Mouse (Mus musculus) liver, embryonic 14.5 days (tissue): Measurements from ENCODE around the gene Gadl1. TPM values are rescaled to one million over a fixed set of nuclear protein-coding genes. Genes with fewer than 3 reads are reported as not detected.
A peak's percentile ranks its signal among the peaks of the same experiment; 100 is the strongest.

Experiments
- ATAC-seq: fragments of 200-750 bp; cut with Nextera tagmentation; 2 replicates; pipeline ENCODE4 v1.8.0; 2017; ENCODE audit warnings: moderate number of reproducible peaks, mild to moderate bottlenecking, moderate library complexity; ENCODE audit not compliant: insufficient read depth
- DNase-seq, 3 experiments: peaks; one replicate each; pipeline ENCODE4 v3.0.0-alpha.2; 2012 to 2013; ENCODE audit warnings: low read depth in 3 of 3, low spot score in 3 of 3
- H3K27ac ChIP-seq: fragments of 300-500 bp; sonication (generic); 2 replicates; pipeline ENCODE4 v1.5.1; 2014; ENCODE audit warnings: moderate library complexity, mild to moderate bottlenecking, control low read depth, inconsistent platforms
- H3K27me3 ChIP-seq: fragments of 300-500 bp; sonication (generic); 2 replicates; pipeline ENCODE4 v1.6.1; 2014; ENCODE audit warnings: mild to moderate bottlenecking, low read length, moderate library complexity; ENCODE audit not compliant: control insufficient read depth, insufficient read depth
- H3K36me3 ChIP-seq: fragments of 300-500 bp; sonication (generic); replicated peaks from 2 replicates; pipeline ENCODE4 v1.6.1; 2014; ENCODE audit warnings: low read depth; ENCODE audit not compliant: control insufficient read depth, insufficient read depth
- H3K4me1 ChIP-seq, 2 experiments: fragments of 200-500 bp in 1 of 2; fragments of 300-500 bp in 1 of 2; sonication (generic) in 1 of 2; replicated peaks; 2 replicates each; pipeline ENCODE4 v1.6.1; 2012 to 2014; ENCODE audit warnings: antibody characterized with exemption in 1 of 2, inconsistent platforms in 1 of 2, low read length in 1 of 2; ENCODE audit not compliant: control insufficient read depth in 2 of 2, insufficient read depth in 2 of 2
- H3K4me2 ChIP-seq: fragments of 300-500 bp; sonication (generic); 2 replicates; pipeline ENCODE4 v1.6.1; 2014; ENCODE audit warnings: low read depth, mild to moderate bottlenecking, control low read depth, moderate library complexity
- H3K4me3 ChIP-seq, 2 experiments: fragments of 200-500 bp in 1 of 2; fragments of 300-500 bp in 1 of 2; sonication (generic) in 1 of 2; 2 replicates each; pipeline ENCODE4 v1.5.1; 2012 to 2014; ENCODE audit warnings: low read depth in 2 of 2, low read length in 2 of 2, mild to moderate bottlenecking in 2 of 2, control low read depth in 1 of 2, inconsistent platforms in 1 of 2, moderate library complexity in 1 of 2; ENCODE audit not compliant: insufficient read depth in 1 of 2
- H3K9ac ChIP-seq: fragments of 300-500 bp; sonication (generic); replicated peaks from 2 replicates; pipeline ENCODE4 v1.6.1; 2014; ENCODE audit warnings: mild to moderate bottlenecking, control low read depth, moderate library complexity
- H3K9me3 ChIP-seq: fragments of 300-500 bp; sonication (generic); 2 replicates; pipeline ENCODE4 v1.6.1; 2016; ENCODE audit warnings: low read length, mixed read lengths; ENCODE audit not compliant: control insufficient read depth
- CTCF ChIP-seq: IDR thresholded peaks from 2 replicates; pipeline ENCODE4 v1.5.1; 2016; ENCODE audit warnings: antibody characterized with exemption, low read depth, control low read depth
- EP300 ChIP-seq: IDR thresholded peaks from 2 replicates; pipeline ENCODE4 v1.6.1; 2016; ENCODE audit warnings: antibody characterized with exemption, low read depth
- WGBS: fragments of 180-500 bp; shearing (Covaris S2); extraction: QIAGEN DNeasy Blood & Tissue Kit; methylation state at CpG from one replicate; pipeline ENCODE4 v1.1.7; 2014; ENCODE audit not compliant: insufficient replicate concordance; 5-methylcytosine and 5-hydroxymethylcytosine counted together
- polyA plus RNA-seq, 2 experiments: library from polyadenylated mRNA; depleted of rRNA in 1 of 2; stranded (reverse) in 1 of 2; unstranded in 1 of 2; fragments of >200 nt; fragmentation: Nextera tagmentation in 1 of 2; extraction: Ambion mirVana in 1 of 2; gene quantifications; 2 replicates each; pipeline versions ENCODE4 v1.2.1 to v1.2.3; 2012 to 2014

Gene Gadl1
- polyA plus RNA-seq (2012; rRNA removed): not detected in 2 replicates
- 0.23 and 0.38 TPM in 2 replicates for polyA plus RNA-seq (2014; fragmentation: Nextera tagmentation; extraction: Ambion mirVana)

- DNase-seq (no peak), ATAC-seq (no peak)
- Histone ChIP-seq H3K9me3 (no peaks in the 10 kb centered on the region), H3K36me3 (no peaks in the 10 kb centered on the region), H3K27ac (no peak within 1 kb of the TSS), H3K9ac (no peak within 1 kb of the TSS), H3K27me3 (no peaks in the 10 kb centered on the region), H3K4me3 (no peak within 1 kb of the TSS), H3K4me1 (no peaks in the 10 kb centered on the region), H3K4me2 (no peak within 1 kb of the TSS)
- no peak for TF ChIP-seq EP300
- no peak for TF ChIP-seq CTCF
- 70% methylated on average over 9 of the region's 9 CpGs for WGBS
These were observed at the start of gene Gadl1 for GRCm38 (mm10) chr9:115909155-115909554. TSS of gene Gadl1 (plus strand) at chr9:115909455.

- H3K36me3 ChIP-seq: no peaks in the 10 kb centered on the region
- DNase-seq: peak; percentile 19 to 47 (median 23)
- H3K4me1 ChIP-seq: no peaks in the 10 kb centered on the region
- H3K9ac ChIP-seq: no peak overlapping the region
- no peak overlapping the region for H3K4me2 ChIP-seq
- peak; percentile 83 for ATAC-seq
- no peak overlapping the region for H3K4me3 ChIP-seq
- H3K9me3 ChIP-seq: no peaks in the 10 kb centered on the region
- WGBS: 27% methylated on average over 5 of the region's 5 CpGs
- TF ChIP-seq CTCF: no peak
- no peak for TF ChIP-seq EP300
- no peaks in the 10 kb centered on the region for H3K27me3 ChIP-seq
- no peak overlapping the region for H3K27ac ChIP-seq
These were observed 46.5 kb upstream of the Gadl1 start for GRCm38 (mm10) chr9:115862802-115863201.

- TF ChIP-seq CTCF (0 out of 2 replicates have a peak, but pooled peaks have one; percentile 27), EP300 (no peak)
- ATAC-seq: no peak
- no peaks in the 10 kb centered on the region for H3K9me3 ChIP-seq
- no peak overlapping the region for H3K9ac ChIP-seq
- no peaks in the 10 kb centered on the region for H3K4me1 ChIP-seq
- DNase-seq: no peak
- no peak overlapping the region for H3K4me2 ChIP-seq
- no peaks in the 10 kb centered on the region for H3K36me3 ChIP-seq
- no peak overlapping the region for H3K27ac ChIP-seq
- WGBS: 65% methylated on average over 6 of the region's 6 CpGs
- no peak overlapping the region for H3K4me3 ChIP-seq
- H3K27me3 ChIP-seq: no peaks in the 10 kb centered on the region
These were observed 45.9 kb upstream of the Gadl1 start for GRCm38 (mm10) chr9:115863326-115863725.

- H3K4me1 ChIP-seq: no peaks in the 10 kb centered on the region
- no peak overlapping the region for H3K9ac ChIP-seq
- DNase-seq: no peak
- TF ChIP-seq EP300 (no peak), CTCF (no peak)
- H3K4me2 ChIP-seq: no peak overlapping the region
- no peak for ATAC-seq
- 39% methylated on average over 2 of the region's 2 CpGs for WGBS
- no peaks in the 10 kb centered on the region for H3K36me3 ChIP-seq
- H3K27me3 ChIP-seq: no peaks in the 10 kb centered on the region
- no peak overlapping the region for H3K4me3 ChIP-seq
- H3K9me3 ChIP-seq: no peaks in the 10 kb centered on the region
- no peak overlapping the region for H3K27ac ChIP-seq
These were observed 42.0 kb upstream of the Gadl1 start for GRCm38 (mm10) chr9:115867277-115867676.

- ATAC-seq (no peak), DNase-seq (no peak)
- Histone ChIP-seq H3K27ac (no peak overlapping the region), H3K4me3 (no peak overlapping the region), H3K4me2 (no peak overlapping the region), H3K4me1 (no peaks in the 10 kb centered on the region), H3K9ac (no peak overlapping the region), H3K27me3 (no peaks in the 10 kb centered on the region), H3K9me3 (no peaks in the 10 kb centered on the region), H3K36me3 (no peaks in the 10 kb centered on the region)
- no peak for TF ChIP-seq EP300
- TF ChIP-seq CTCF: peak; percentile 39
- WGBS: 67% methylated on average over 13 of the region's 13 CpGs
These were observed 39.1 kb upstream of the Gadl1 start for GRCm38 (mm10) chr9:115870168-115870567.
